Mouse (Mus musculus) midbrain, postnatal 0 days (tissue): ENCODE results near the gene Gm867. TPM values are rescaled to one million over a fixed set of nuclear protein-coding genes. Genes with fewer than 3 reads are reported as not detected.

ENCODE experiments used
- ATAC-seq: fragments of 200-750 bp; cut with Nextera tagmentation; 2 replicates; pipeline ENCODE4 v1.8.0; 2017; ENCODE audit warnings: moderate number of reproducible peaks, mild to moderate bottlenecking, moderate TSS enrichment, moderate library complexity; ENCODE audit not compliant: low FRiP score
- DNase-seq: peaks from one replicate; pipeline ENCODE4 v3.0.0-alpha.2; 2015; ENCODE audit warnings: low spot score
- H3K27ac ChIP-seq: fragments of 300-500 bp; sonication (generic); 2 replicates; pipeline ENCODE4 v1.5.1; 2014; ENCODE audit warnings: low read depth, mild to moderate bottlenecking, low read length, mixed read lengths
- H3K27me3 ChIP-seq: fragments of 300-500 bp; sonication (generic); 2 replicates; pipeline ENCODE4 v1.6.1; 2014; ENCODE audit warnings: low read length, control low read depth, mixed read lengths; ENCODE audit not compliant: insufficient read depth
- H3K36me3 ChIP-seq: fragments of 300-500 bp; sonication (generic); 2 replicates; pipeline ENCODE4 v1.6.1; 2014; ENCODE audit warnings: low read length, control low read depth, mixed read lengths; ENCODE audit not compliant: insufficient read depth
- H3K4me1 ChIP-seq: fragments of 300-500 bp; sonication (generic); 2 replicates; pipeline ENCODE4 v1.6.1; 2014; ENCODE audit warnings: mild to moderate bottlenecking, control low read depth, antibody characterized with exemption, low read length, mixed read lengths; ENCODE audit not compliant: insufficient read depth
- H3K4me2 ChIP-seq: fragments of 300-500 bp; sonication (generic); 2 replicates; pipeline ENCODE4 v1.6.1; 2014; ENCODE audit warnings: low read depth, mild to moderate bottlenecking, low read length, mixed read lengths; ENCODE audit not compliant: poor library complexity, severe bottlenecking
- H3K4me3 ChIP-seq: fragments of 300-500 bp; sonication (generic); 2 replicates; pipeline ENCODE4 v1.5.1; 2014; ENCODE audit warnings: low read depth, mild to moderate bottlenecking, low read length, moderate library complexity
- H3K9ac ChIP-seq: fragments of 300-500 bp; sonication (generic); replicated peaks from 2 replicates; pipeline ENCODE4 v1.6.1; 2014; ENCODE audit warnings: mild to moderate bottlenecking, low read length, moderate library complexity, mixed read lengths; ENCODE audit not compliant: poor library complexity, severe bottlenecking
- H3K9me3 ChIP-seq: fragments of 300-500 bp; sonication (generic); 2 replicates; pipeline ENCODE4 v1.6.1; 2016; ENCODE audit warnings: low read length, control low read depth
- CTCF ChIP-seq: IDR thresholded peaks from 2 replicates; pipeline ENCODE4 v1.5.1; 2016; ENCODE audit warnings: antibody characterized with exemption, mild to moderate bottlenecking
- WGBS: fragments of 180-500 bp; shearing (Covaris S2); extraction: QIAGEN DNeasy Blood & Tissue Kit; methylation state at CpG from one replicate; pipeline ENCODE4 v1.1.7; 2014; 5-methylcytosine and 5-hydroxymethylcytosine counted together
- polyA plus RNA-seq: library from polyadenylated mRNA; unstranded; fragments of >200 nt; fragmentation: Nextera tagmentation; extraction: Ambion mirVana; gene quantifications from 2 replicates; pipeline ENCODE4 v1.2.1, GENCODE M21; 2015
- total RNA-seq: library from RNA; depleted of rRNA; stranded (reverse); fragments of >200 nt; gene quantifications from 2 replicates; pipeline ENCODE4 v1.2.3, GENCODE M21; 2014; rRNA removed

Gene Gm867
- total and polyA plus RNA-seq, 2 experiments from 2014 or later = 0.88 to 1.6 TPM

- Histone ChIP-seq H3K9ac (no peak overlapping the region), H3K4me2 (no peak overlapping the region), H3K27me3 (no peaks in the 10 kb centered on the region), H3K9me3 (no peaks in the 10 kb centered on the region), H3K27ac (no peak overlapping the region), H3K4me1 (peaks cover 4% of the 10 kb centered on the region; the same call in 1 of the 2 replicates), H3K36me3 (peaks cover 63% of the 10 kb centered on the region), H3K4me3 (no peak overlapping the region)
- 31% methylated on average over 6 of the region's 6 CpGs for WGBS
- peak; percentile 84 for TF ChIP-seq CTCF
- no peak for ATAC-seq
- peak; percentile 66 for DNase-seq
These were observed 43.1 kb downstream of the Gm867 start for GRCm38 (mm10) chr10:75897373-75897772.

GRCm38 (mm10) chr10:75896208-75896607 lies 44.3 kb downstream of the Gm867 start:
- Histone ChIP-seq H3K36me3 (peaks cover 53% of the 10 kb centered on the region), H3K9me3 (no peaks in the 10 kb centered on the region), H3K4me3 (no peak overlapping the region), H3K4me2 (no peak overlapping the region), H3K27ac (no peak overlapping the region), H3K9ac (no peak overlapping the region), H3K4me1 (peaks cover 4% of the 10 kb centered on the region; the same call in 1 of the 2 replicates), H3K27me3 (no peaks in the 10 kb centered on the region)
- DNase-seq (no peak), ATAC-seq (no peak)
- WGBS = 72% methylated on average over 1 of the region's 1 CpGs
- no peak for TF ChIP-seq CTCF

GRCm38 (mm10) chr10:75895730-75896129 lies 44.7 kb downstream of the Gm867 start:
- Histone ChIP-seq H3K4me1 (peaks cover 4% of the 10 kb centered on the region; the same call in 1 of the 2 replicates), H3K27me3 (no peaks in the 10 kb centered on the region), H3K36me3 (peaks cover 50% of the 10 kb centered on the region), H3K27ac (no peak overlapping the region), H3K4me3 (no peak overlapping the region), H3K9ac (no peak overlapping the region), H3K9me3 (no peaks in the 10 kb centered on the region), H3K4me2 (no peak overlapping the region)
- no peak for TF ChIP-seq CTCF
- 95% methylated on average over 5 of the region's 5 CpGs for WGBS
- DNase-seq (no peak), ATAC-seq (no peak)

GRCm38 (mm10) chr10:75894601-75895000 lies 45.9 kb downstream of the Gm867 start:
- ATAC-seq (no peak), DNase-seq (no peak)
- H3K27ac ChIP-seq = no peak overlapping the region
- H3K4me3 ChIP-seq = no peak overlapping the region
- no peak overlapping the region for H3K9ac ChIP-seq
- H3K4me1 ChIP-seq = peaks cover 4% of the 10 kb centered on the region; the same call in 1 of the 2 replicates
- WGBS = 78% methylated on average over 6 of the region's 6 CpGs
- no peak for TF ChIP-seq CTCF
- no peaks in the 10 kb centered on the region for H3K27me3 ChIP-seq
- H3K4me2 ChIP-seq = no peak overlapping the region
- no peaks in the 10 kb centered on the region for H3K9me3 ChIP-seq
- H3K36me3 ChIP-seq = peaks cover 44% of the 10 kb centered on the region

GRCm38 (mm10) chr10:75893089-75893750 lies 47.3 kb downstream of the Gm867 start, which contains the start of gene Derl3:
TSS of gene Derl3 (plus strand) at chr10:75893413.
- Histone ChIP-seq H3K4me1 (peaks cover 4% of the 10 kb centered on the region; the same call in 1 of the 2 replicates), H3K27ac (0 out of 2 replicates have a peak within 1 kb of the TSS, but pooled peaks have one; percentile 32), H3K9me3 (no peaks in the 10 kb centered on the region), H3K4me2 (peak within 1 kb of the TSS; percentile 90), H3K36me3 (peaks cover 34% of the 10 kb centered on the region), H3K4me3 (peak within 1 kb of the TSS; percentile 33), H3K27me3 (no peaks in the 10 kb centered on the region), H3K9ac (peak within 1 kb of the TSS; percentile 44)
- WGBS = 1% methylated on average over 48 of the region's 51 CpGs
- peak; percentile 99 for DNase-seq
- peak; percentile 99 for ATAC-seq
- no peak for TF ChIP-seq CTCF

- no peak for TF ChIP-seq CTCF
These were observed 50.9 kb downstream of the Gm867 start for GRCm38 (mm10) chr10:75889406-75890153.

More at GRCm38 (mm10) chr10:75889406-75890153, 50.9 kb downstream of the Gm867 start:
- Histone ChIP-seq H3K9me3 (no peaks in the 10 kb centered on the region), H3K36me3 (peaks cover 4% of the 10 kb centered on the region; the same call in 1 of the 2 replicates), H3K4me3 (no peak overlapping the region), H3K4me2 (no peak overlapping the region), H3K9ac (no peak overlapping the region), H3K4me1 (peaks cover 4% of the 10 kb centered on the region; the same call in 1 of the 2 replicates), H3K27ac (no peak overlapping the region), H3K27me3 (no peaks in the 10 kb centered on the region)
- no peak for ATAC-seq
- WGBS = 56% methylated on average over 8 of the region's 8 CpGs
- no peak for DNase-seq

Other genes with a start within 250 kb of the Gm867 start
- 83.4 and 93.3 TPM in 2 replicates for gene Cabin1, start 176.3 kb downstream of the Gm867 start, total RNA-seq
- 30.1 and 31.6 TPM in 2 replicates for gene Cabin1, start 176.3 kb downstream of the Gm867 start, polyA plus RNA-seq
- gene Ddt, start 167.3 kb downstream of the Gm867 start, total RNA-seq = 71.1 and 72.9 TPM in 2 replicates
- gene Ddt, start 167.3 kb downstream of the Gm867 start, polyA plus RNA-seq = 92.9 and 102 TPM in 2 replicates
- not detected in 2 replicates for gene Gm20441, start 159.7 kb downstream of the Gm867 start, total RNA-seq
- not detected in 2 replicates for gene Gm20441, start 159.7 kb downstream of the Gm867 start, polyA plus RNA-seq
- 3.6 and 7.7 TPM in 2 replicates for gene Gstt3, start 159.3 kb downstream of the Gm867 start, total RNA-seq
- gene Gstt3, start 159.3 kb downstream of the Gm867 start, polyA plus RNA-seq = 2.5 and 2.8 TPM in 2 replicates
- 22.6 and 37.1 TPM in 2 replicates for gene Gstt1, start 142.1 kb downstream of the Gm867 start, total RNA-seq
- gene Gstt1, start 142.1 kb downstream of the Gm867 start, polyA plus RNA-seq = 21.4 and 26.2 TPM in 2 replicates
- not detected in 2 replicates for gene Gstt4, start 118.1 kb downstream of the Gm867 start, total RNA-seq
- gene Gstt4, start 118.1 kb downstream of the Gm867 start, polyA plus RNA-seq = not detected in 2 replicates
- 2.0 and 5.5 TPM in 2 replicates for gene Gstt2, start 103.2 kb downstream of the Gm867 start, total RNA-seq
- 7.7 and 10.7 TPM in 2 replicates for gene Gstt2, start 103.2 kb downstream of the Gm867 start, polyA plus RNA-seq
- 736 and 976 TPM in 2 replicates for gene Mif, start 80.4 kb downstream of the Gm867 start, total RNA-seq
- gene Mif, start 80.4 kb downstream of the Gm867 start, polyA plus RNA-seq = 1,685 and 1,800 TPM in 2 replicates
- 0.80 and 1.4 TPM in 2 replicates for gene Derl3, start 47.3 kb downstream of the Gm867 start, total RNA-seq
- 0.58 and 1.4 TPM in 2 replicates for gene Derl3, start 47.3 kb downstream of the Gm867 start, polyA plus RNA-seq
- gene Smarcb1, start 19.1 kb downstream of the Gm867 start, total RNA-seq = 145 and 147 TPM in 2 replicates
- 205 and 219 TPM in 2 replicates for gene Smarcb1, start 19.1 kb downstream of the Gm867 start, polyA plus RNA-seq
- gene Chchd10, start 7.5 kb downstream of the Gm867 start, total RNA-seq = 216 and 266 TPM in 2 replicates
- gene Chchd10, start 7.5 kb downstream of the Gm867 start, polyA plus RNA-seq = 221 and 260 TPM in 2 replicates
- 6.8 and 11.5 TPM in 2 replicates for gene Mmp11, start 4.2 kb downstream of the Gm867 start, total RNA-seq
- gene Mmp11, start 4.2 kb downstream of the Gm867 start, polyA plus RNA-seq = 6.6 and 8.1 TPM in 2 replicates
- gene Vpreb3, start 2.4 kb upstream of the Gm867 start, total RNA-seq = not detected in 2 replicates
- 0.59 and 0.72 TPM in 2 replicates for gene Vpreb3, start 2.4 kb upstream of the Gm867 start, polyA plus RNA-seq
- gene Gm5134, start 13.8 kb upstream of the Gm867 start, total RNA-seq = not detected in 2 replicates
- gene Gm5134, start 13.8 kb upstream of the Gm867 start, polyA plus RNA-seq = not detected in 2 replicates
- gene Zfp280b, start 92.0 kb upstream of the Gm867 start, total RNA-seq = 9.1 and 9.8 TPM in 2 replicates
- gene Zfp280b, start 92.0 kb upstream of the Gm867 start, polyA plus RNA-seq = 8.8 and 12.5 TPM in 2 replicates
- not detected in 2 replicates for gene Slc5a4b, start 170.3 kb upstream of the Gm867 start, total RNA-seq
- gene Slc5a4b, start 170.3 kb upstream of the Gm867 start, polyA plus RNA-seq = 0.06 and 0.09 TPM in 2 replicates
- 1.2 TPM in 1 of 2 replicates, not detected in the other for gene Slc5a4a, start 206.8 kb upstream of the Gm867 start, total RNA-seq
- 0.10 and 0.12 TPM in 2 replicates for gene Slc5a4a, start 206.8 kb upstream of the Gm867 start, polyA plus RNA-seq